Mouse (Mus musculus) heart, embryonic 13.5 days (tissue): ENCODE measurements around the gene Ptgis. TPM values are rescaled to one million over a fixed set of nuclear protein-coding genes. Genes with fewer than 3 reads are reported as not detected.

Experiments used
- ATAC-seq: fragments of 200-750 bp; cut with Nextera tagmentation; 2 replicates; pipeline ENCODE4 v1.8.0; 2017; ENCODE audit warnings: moderate TSS enrichment; ENCODE audit not compliant: insufficient number of reproducible peaks, low FRiP score, low TSS enrichment; ENCODE audit errors: extremely low read depth
- H3K27ac ChIP-seq: fragments of 300-500 bp; sonication (generic); replicated peaks from 2 replicates; pipeline ENCODE4 v1.5.1; 2015; ENCODE audit warnings: moderate library complexity, mild to moderate bottlenecking, inconsistent platforms
- H3K27me3 ChIP-seq: fragments of 300-500 bp; sonication (generic); replicated peaks from 2 replicates; pipeline ENCODE4 v1.6.1; 2015; ENCODE audit warnings: mild to moderate bottlenecking, inconsistent platforms
- H3K36me3 ChIP-seq: fragments of 300-500 bp; sonication (generic); 2 replicates; pipeline ENCODE4 v1.6.1; 2015; ENCODE audit warnings: mild to moderate bottlenecking, inconsistent platforms
- H3K4me1 ChIP-seq: fragments of 300-500 bp; sonication (generic); 2 replicates; pipeline ENCODE4 v1.6.1; 2015; ENCODE audit warnings: inconsistent platforms
- H3K4me2 ChIP-seq: fragments of 300-500 bp; sonication (generic); 2 replicates; pipeline ENCODE4 v1.6.1; 2015; ENCODE audit warnings: inconsistent platforms, mild to moderate bottlenecking, moderate library complexity
- H3K4me3 ChIP-seq: fragments of 300-500 bp; sonication (generic); 2 replicates; pipeline ENCODE4 v1.5.1; 2015; ENCODE audit warnings: moderate library complexity, mild to moderate bottlenecking, inconsistent platforms
- H3K9ac ChIP-seq: fragments of 300-500 bp; sonication (generic); 2 replicates; pipeline ENCODE4 v1.6.1; 2015; ENCODE audit warnings: inconsistent platforms, mild to moderate bottlenecking, moderate library complexity
- H3K9me3 ChIP-seq: fragments of 300-500 bp; sonication (generic); 2 replicates; pipeline ENCODE4 v1.6.1; 2016; ENCODE audit warnings: inconsistent platforms
- WGBS: fragments of 180-500 bp; shearing (Covaris S2); methylation state at CpG from one replicate; pipeline ENCODE4 v1.1.7; 2015; ENCODE audit warnings: mixed read lengths; 5-methylcytosine and 5-hydroxymethylcytosine counted together
- polyA plus RNA-seq: library from polyadenylated mRNA; unstranded; fragments of >200 nt; fragmentation: Nextera tagmentation; extraction: Ambion mirVana; gene quantifications from 2 replicates; pipeline ENCODE4 v1.2.1, GENCODE M21; 2015

Ptgis gene
- polyA plus RNA-seq, 1 experiment from 2014 or later = 21.6 TPM

GRCm38 (mm10) chr2:167246704-167247103 is 6.3 kb upstream of the Ptgis start:
- no peaks in the 10 kb centered on the region; the same call in 1 of the 2 replicates for H3K27me3 ChIP-seq
- peaks cover 10% of the 10 kb centered on the region; the same call in 1 of the 2 replicates for H3K9me3 ChIP-seq
- no peak for ATAC-seq
- no peak overlapping the region for H3K4me2 ChIP-seq
- no peaks in the 10 kb centered on the region for H3K36me3 ChIP-seq
- H3K27ac ChIP-seq = no peak overlapping the region
- H3K4me3 ChIP-seq = no peak overlapping the region
- peaks cover 20% of the 10 kb centered on the region for H3K4me1 ChIP-seq
- 72% methylated on average over 7 of the region's 7 CpGs for WGBS
- no peak overlapping the region for H3K9ac ChIP-seq

GRCm38 (mm10) chr2:167244892-167245291 is 4.5 kb upstream of the Ptgis start:
- 69% methylated on average over 4 of the region's 4 CpGs for WGBS
- ATAC-seq = no peak
- Histone ChIP-seq H3K4me2 (no peak overlapping the region), H3K36me3 (no peaks in the 10 kb centered on the region), H3K27me3 (peaks cover 4% of the 10 kb centered on the region; the same call in 1 of the 2 replicates), H3K27ac (no peak overlapping the region), H3K4me3 (no peak overlapping the region), H3K9me3 (peaks cover 10% of the 10 kb centered on the region; the same call in 1 of the 2 replicates), H3K4me1 (peaks cover 12% of the 10 kb centered on the region), H3K9ac (no peak overlapping the region)

- Histone ChIP-seq H3K27me3 (peaks cover 9% of the 10 kb centered on the region), H3K36me3 (no peaks in the 10 kb centered on the region), H3K9ac (no peak overlapping the region), H3K9me3 (peaks cover 10% of the 10 kb centered on the region; the same call in 1 of the 2 replicates), H3K27ac (no peak overlapping the region), H3K4me1 (peaks cover 11% of the 10 kb centered on the region; the same call in 1 of the 2 replicates), H3K4me2 (no peak overlapping the region), H3K4me3 (no peak overlapping the region)
- 89% methylated on average over 4 of the region's 4 CpGs for WGBS
- ATAC-seq = no peak
Measured at GRCm38 (mm10) chr2:167243831-167244563, 3.6 kb upstream of the Ptgis start.

- H3K36me3 ChIP-seq = no peaks in the 10 kb centered on the region
- H3K27me3 ChIP-seq = peaks cover 19% of the 10 kb centered on the region
- peak overlapping the region; percentile 55 for H3K27ac ChIP-seq
- peak overlapping the region; percentile 57 for H3K4me3 ChIP-seq
- peaks cover 38% of the 10 kb centered on the region for H3K4me1 ChIP-seq
- peak overlapping the region; percentile 78 for H3K4me2 ChIP-seq
- H3K9me3 ChIP-seq = 0 out of 2 replicates have a peak, but pooled peaks cover 4% of the 10 kb centered on the region
- 36% methylated on average over 12 of the region's 12 CpGs for WGBS
- no peak for ATAC-seq
- peak overlapping the region; percentile 85 for H3K9ac ChIP-seq
Measured at GRCm38 (mm10) chr2:167239262-167239661, 1.1 kb downstream of the Ptgis start.

GRCm38 (mm10) chr2:167237224-167237623 is 3.2 kb downstream of the Ptgis start:
- Histone ChIP-seq H3K27me3 (peaks cover 19% of the 10 kb centered on the region), H3K27ac (peak overlapping the region; percentile 90; the same call in 1 of the 2 replicates), H3K9me3 (no peaks in the 10 kb centered on the region), H3K36me3 (no peaks in the 10 kb centered on the region), H3K4me1 (peaks cover 57% of the 10 kb centered on the region), H3K9ac (no peak overlapping the region), H3K4me2 (no peak overlapping the region), H3K4me3 (no peak overlapping the region)
- ATAC-seq = no peak
- WGBS = 78% methylated on average over 9 of the region's 9 CpGs

- ATAC-seq = no peak
- Histone ChIP-seq H3K36me3 (no peaks in the 10 kb centered on the region), H3K9me3 (no peaks in the 10 kb centered on the region), H3K27ac (peak overlapping the region; percentile 90), H3K4me3 (no peak overlapping the region), H3K4me2 (0 out of 2 replicates have a peak overlapping the region, but pooled peaks have one; percentile 36), H3K27me3 (peaks cover 19% of the 10 kb centered on the region), H3K9ac (no peak overlapping the region), H3K4me1 (peaks cover 67% of the 10 kb centered on the region)
- 91% methylated on average over 4 of the region's 4 CpGs for WGBS
Measured at GRCm38 (mm10) chr2:167236174-167236573, 4.2 kb downstream of the Ptgis start.

GRCm38 (mm10) chr2:167235338-167236018 is 4.9 kb downstream of the Ptgis start:
- 36% methylated on average over 17 of the region's 17 CpGs for WGBS

GRCm38 (mm10) chr2:167233771-167234170 is 6.6 kb downstream of the Ptgis start:
- Histone ChIP-seq H3K4me2 (no peak overlapping the region), H3K4me3 (no peak overlapping the region), H3K9ac (0 out of 2 replicates have a peak overlapping the region, but pooled peaks have one; percentile 4), H3K36me3 (no peaks in the 10 kb centered on the region), H3K4me1 (peaks cover 63% of the 10 kb centered on the region), H3K27me3 (peaks cover 7% of the 10 kb centered on the region), H3K9me3 (no peaks in the 10 kb centered on the region), H3K27ac (0 out of 2 replicates have a peak overlapping the region, but pooled peaks have one; percentile 90)
- no peak for ATAC-seq
- 65% methylated on average over 14 of the region's 14 CpGs for WGBS

More at GRCm38 (mm10) chr2:167235338-167236018, 4.9 kb downstream of the Ptgis start:
- Histone ChIP-seq H3K9ac (peak overlapping the region; percentile 56; the same call in 1 of the 2 replicates), H3K4me2 (peak overlapping the region; percentile 36), H3K9me3 (no peaks in the 10 kb centered on the region), H3K27me3 (peaks cover 15% of the 10 kb centered on the region), H3K36me3 (no peaks in the 10 kb centered on the region), H3K4me3 (0 out of 2 replicates have a peak overlapping the region, but pooled peaks have one; percentile 5), H3K4me1 (peaks cover 68% of the 10 kb centered on the region), H3K27ac (peak overlapping the region; percentile 90)
- peak; percentile 28; the same call in 1 of the 2 replicates for ATAC-seq

- Histone ChIP-seq H3K36me3 (no peaks in the 10 kb centered on the region), H3K9ac (no peak overlapping the region), H3K27ac (peak overlapping the region; percentile 72; the same call in 1 of the 2 replicates), H3K4me3 (no peak overlapping the region), H3K9me3 (no peaks in the 10 kb centered on the region), H3K4me1 (peaks cover 60% of the 10 kb centered on the region), H3K4me2 (no peak overlapping the region), H3K27me3 (no peaks in the 10 kb centered on the region)
- no peak for ATAC-seq
- WGBS = 79% methylated on average over 5 of the region's 5 CpGs
Measured at GRCm38 (mm10) chr2:167233009-167233335, 7.4 kb downstream of the Ptgis start.

- WGBS = 39% methylated on average over 14 of the region's 14 CpGs
- Histone ChIP-seq H3K27me3 (no peaks in the 10 kb centered on the region), H3K4me1 (peaks cover 59% of the 10 kb centered on the region), H3K9me3 (no peaks in the 10 kb centered on the region), H3K4me2 (0 out of 2 replicates have a peak overlapping the region, but pooled peaks have one; percentile 3), H3K27ac (peak overlapping the region; percentile 72), H3K4me3 (no peak overlapping the region), H3K36me3 (peaks cover 1% of the 10 kb centered on the region; the same call in 1 of the 2 replicates), H3K9ac (peak overlapping the region; percentile 66)
- no peak for ATAC-seq
Measured at GRCm38 (mm10) chr2:167232132-167233008, 8.0 kb downstream of the Ptgis start.
